Mouse (Mus musculus) heart, adult 8-10 months (tissue): Measurements from ENCODE around the gene Rsph10b. TPM values are rescaled to one million over a fixed set of nuclear protein-coding genes. Genes with fewer than 3 reads are reported as not detected.

Source experiments
- DNase-seq: peaks from one replicate; pipeline ENCODE4 v3.0.0; 2022; ENCODE audit warnings: low spot score
- total RNA-seq, 4 experiments: library from RNA; stranded (reverse); gene quantifications; 2 replicates each; pipeline ENCODE4 v1.2.4; 2022

The Rsph10b gene
- total RNA-seq, 4 experiments from 2014 or later: 0.13 to 0.37 (median 0.25) TPM

DNA sequence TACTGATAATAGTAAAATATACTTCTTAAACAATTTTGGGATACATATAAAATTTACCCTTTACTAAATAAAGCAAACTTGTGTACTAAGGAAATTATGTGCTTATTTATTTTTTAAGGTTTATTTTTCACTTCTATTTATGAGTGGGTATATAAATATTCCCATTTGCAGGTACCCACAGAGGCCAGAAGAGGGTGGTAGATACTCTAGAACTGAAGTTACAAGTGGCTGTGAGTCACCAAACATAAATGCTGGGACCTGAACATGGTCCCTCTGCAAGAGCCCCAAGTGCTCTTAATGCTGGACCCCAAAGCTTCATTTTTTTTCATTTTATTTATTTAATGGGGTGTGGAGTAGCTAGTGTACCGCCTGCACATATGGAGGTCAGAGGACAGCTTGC lies 1.0 kb downstream of the Rsph10b start:
- DNase-seq: no peak

DNA sequence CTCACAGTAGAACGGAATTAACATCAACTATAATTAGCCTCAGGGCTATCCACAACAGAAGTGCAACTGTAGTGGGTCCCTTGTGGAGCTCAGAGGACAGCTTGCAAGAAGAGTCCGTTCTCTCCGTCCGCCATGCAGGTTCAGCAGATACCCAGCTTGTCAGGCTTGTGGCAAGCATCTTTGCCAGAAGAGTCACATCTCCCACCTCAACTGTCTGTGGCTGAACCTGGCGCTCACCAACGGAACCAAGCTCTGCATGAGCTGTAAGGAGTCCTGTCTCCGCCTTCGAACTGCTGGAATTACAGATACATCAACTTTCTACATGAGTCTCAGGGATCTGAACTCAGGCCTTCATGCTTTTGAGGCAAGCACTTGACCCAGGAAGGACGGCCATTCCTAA lies 3.3 kb downstream of the Rsph10b start:
- no peak for DNase-seq

DNA sequence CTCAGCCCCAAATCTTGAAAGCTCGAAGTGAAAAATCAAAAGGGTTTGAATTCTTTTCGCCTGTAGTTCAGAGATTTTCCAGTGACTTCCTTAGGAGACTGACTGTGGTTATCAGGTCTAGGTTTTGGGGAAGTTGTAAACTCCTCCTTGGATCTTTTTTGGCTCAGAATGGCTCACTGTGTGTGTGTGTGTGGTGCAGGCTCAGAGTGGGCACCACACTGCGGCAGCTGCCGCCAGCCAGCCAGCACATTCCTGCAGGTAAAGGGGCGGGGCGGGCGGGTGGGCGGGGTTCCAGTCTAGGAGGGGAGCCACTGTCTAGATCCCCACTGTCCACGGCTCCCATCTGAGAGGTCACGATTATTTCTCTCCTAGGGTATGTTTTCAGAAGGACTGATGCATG lies 8.8 kb downstream of the Rsph10b start:
- no peak for DNase-seq

DNA sequence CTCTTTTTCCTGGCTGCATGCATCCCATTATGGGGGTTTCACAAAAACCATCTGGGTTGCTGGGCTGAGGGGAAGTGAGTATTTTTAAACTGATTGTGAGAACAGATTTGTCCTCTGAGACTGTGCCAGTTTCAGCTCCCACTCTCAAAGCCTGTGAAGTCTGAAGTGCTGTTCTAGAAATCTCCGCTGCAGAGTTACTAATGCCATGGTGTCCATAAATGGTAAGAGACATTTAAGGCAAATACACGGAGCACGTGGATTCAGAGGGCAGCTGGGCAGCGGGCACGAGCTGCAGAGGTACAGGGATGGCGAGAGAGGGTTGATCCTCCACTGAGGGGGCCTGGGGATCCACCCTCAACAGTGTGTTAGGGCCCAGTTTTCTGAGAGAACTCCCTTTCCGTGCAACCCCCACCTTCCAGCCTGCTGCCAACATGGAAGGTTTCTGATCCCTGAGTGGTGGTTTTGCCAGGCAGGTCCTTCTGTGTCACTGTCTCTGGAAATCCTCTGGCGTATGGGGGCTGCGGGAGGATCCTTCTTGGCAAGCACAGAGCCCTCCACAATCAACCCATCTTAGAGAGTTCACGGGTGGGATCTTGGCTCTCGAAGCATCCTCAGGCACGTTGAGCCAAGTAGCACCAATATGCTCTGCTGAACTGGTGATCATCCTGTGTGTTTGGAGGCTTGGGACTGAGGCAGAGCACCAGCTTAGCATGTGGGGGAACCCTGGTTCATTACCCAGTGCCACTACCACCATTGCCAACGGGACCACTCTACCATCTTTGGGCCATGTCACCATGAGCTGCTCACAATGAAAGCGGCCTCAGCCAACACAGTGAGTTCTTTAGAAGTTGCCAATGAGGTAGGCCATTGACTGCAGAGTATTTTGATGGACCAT lies 10.6 kb downstream of the Rsph10b start:
- DNase-seq: no peak

DNA sequence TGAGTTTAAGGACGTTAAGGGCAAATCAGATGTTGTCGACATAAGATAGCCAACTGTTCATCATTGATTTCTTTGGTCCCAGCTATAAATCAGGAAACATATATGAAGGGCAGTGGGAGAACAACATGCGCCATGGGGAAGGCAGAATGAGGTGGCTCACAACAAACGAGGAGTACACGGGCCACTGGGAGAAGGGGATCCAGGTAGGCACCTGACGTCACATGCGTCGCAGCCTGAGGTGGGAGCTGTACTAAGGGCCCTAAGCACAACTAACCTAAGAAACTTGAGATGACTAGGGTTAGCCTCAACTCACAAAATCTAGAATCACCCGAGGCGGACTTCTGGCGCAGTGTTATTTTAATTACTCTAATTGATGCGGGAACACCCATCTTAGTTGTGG lies 15.5 kb downstream of the Rsph10b start:
- DNase-seq: no peak

DNA sequence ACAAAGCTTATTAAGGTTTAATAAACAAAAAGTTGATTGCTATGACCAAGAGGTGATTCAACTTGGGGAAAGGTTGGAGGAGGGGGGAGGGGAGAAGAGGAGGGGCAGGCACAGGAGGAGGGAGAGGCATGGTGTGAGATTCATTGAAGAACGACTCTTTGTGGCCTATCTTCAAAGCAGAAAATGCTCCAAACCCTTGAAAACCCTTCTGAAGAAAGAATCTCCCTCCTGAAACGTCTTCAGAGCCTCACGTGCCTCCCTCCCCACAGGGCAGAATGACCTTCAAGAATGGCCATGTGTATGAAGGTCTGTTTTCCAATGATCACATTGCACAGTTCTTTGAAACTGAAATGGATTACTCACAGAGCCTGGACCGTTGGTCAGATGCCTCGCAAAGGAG lies 17.2 kb downstream of the Rsph10b start:
- DNase-seq: no peak

DNA sequence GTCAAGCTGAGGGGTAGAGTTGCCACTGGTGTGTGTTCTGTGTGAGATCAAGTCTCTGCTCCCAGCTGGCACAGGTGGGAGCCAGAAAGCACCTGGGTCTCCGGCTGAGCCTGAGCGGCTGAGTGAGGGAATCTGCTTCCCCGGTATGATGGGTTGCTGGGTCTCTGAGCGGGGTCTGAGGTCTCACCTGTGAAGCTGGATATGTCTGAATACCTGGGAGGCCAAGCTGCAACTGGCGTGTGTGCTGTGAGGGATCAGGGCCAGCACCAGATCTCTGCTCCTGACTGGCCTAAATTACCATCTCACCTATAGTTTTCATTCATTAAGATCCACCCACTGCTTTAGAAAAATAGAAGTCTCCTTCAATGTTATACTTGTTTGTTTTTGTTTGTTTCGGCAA lies 24.3 kb downstream of the Rsph10b start:
- no peak for DNase-seq

DNA sequence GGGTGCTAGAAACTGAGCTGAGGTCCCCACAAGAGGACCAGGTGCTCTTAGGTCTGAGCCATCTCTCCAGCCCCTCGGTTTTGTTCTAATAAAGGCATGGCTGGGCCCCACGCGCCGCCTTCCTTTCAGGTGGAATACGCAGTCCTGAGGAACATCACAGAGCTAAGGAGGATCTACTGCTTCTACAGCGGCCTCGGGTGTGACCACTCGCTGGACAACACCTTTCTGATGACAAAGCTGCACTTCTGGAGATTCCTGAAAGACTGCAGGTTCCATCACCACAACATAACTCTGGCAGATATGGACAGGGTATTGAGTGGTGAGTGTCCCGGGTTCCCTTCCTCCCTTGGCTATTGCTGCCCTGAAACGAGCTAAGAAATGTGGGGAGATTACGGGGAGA lies 26.7 kb downstream of the Rsph10b start:
- DNase-seq: no peak

DNA sequence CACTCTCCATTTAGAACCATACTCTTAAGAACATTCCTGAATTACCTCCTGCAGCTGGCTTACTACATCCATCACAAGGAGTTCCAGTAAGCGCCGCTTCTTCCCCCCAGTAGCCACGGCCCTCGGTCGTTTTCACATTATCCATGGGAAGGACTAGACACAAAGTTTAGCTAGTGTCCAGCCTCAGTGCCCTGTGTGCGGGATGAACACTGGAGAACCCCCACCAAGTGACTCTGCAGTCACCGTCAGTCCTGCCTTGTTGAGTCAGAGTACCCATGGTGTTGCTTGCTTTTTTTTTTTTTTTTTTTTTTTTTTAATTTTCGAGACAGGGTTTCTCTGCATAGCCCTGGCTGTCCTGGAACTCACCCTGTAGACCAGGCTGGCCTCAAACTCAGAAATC lies 28.3 kb downstream of the Rsph10b start:
- no peak for DNase-seq

DNA sequence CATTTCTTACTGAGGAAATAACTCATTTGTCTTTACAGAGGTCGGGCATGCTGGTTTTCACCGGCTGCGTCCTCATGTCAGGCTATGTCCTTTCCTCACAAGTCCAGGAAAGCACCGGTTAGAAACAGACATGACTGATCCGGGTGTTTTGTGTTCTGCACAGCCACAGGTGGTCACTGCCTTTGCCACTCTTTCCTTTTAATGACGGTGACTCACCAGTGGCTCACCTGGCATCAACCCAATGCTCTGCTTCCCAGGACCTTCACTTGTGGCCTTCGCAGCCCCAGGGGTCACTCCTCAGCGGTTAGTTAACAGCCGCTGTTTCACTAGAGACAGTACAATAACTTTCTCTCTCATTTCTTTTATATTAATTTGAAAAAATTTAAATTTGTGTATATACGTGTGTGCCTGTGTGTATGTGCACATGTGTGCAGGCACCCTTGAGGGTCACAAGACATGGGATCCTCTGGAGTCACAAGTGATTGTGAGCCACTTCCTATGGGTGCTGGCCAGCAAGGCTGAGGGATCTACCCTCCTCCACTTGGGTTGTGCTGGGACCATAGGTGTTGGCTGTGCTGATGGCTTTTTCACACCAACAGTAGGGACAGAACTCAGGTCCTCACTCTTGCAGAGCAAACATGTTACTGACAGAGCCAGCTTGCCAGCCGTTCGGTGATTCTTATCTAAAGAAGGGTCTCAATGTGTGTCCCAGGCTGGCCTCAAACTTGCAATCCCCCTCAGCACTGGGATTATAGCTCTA lies 32.9 kb downstream of the Rsph10b start:
- no peak for DNase-seq

DNA sequence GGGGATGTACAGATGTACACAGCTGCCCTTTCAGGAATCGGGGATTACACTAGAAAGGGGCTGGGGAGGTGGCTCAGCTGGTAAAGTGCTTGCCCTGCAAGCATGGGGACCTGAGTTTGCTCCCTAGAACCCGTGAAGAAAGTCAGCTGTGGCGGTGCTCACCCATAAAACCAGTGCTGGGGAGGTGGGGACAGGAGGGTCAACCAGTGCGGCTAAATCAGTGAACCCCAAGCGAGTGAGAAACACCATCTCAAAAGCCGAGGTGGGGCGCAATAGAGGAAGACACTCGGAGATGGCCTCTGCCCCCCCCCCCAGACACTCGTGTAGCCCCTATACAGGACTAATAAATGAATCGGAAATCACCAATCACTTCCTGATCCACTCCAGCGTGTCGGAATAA lies 33.8 kb downstream of the Rsph10b start:
- no peak for DNase-seq

DNA sequence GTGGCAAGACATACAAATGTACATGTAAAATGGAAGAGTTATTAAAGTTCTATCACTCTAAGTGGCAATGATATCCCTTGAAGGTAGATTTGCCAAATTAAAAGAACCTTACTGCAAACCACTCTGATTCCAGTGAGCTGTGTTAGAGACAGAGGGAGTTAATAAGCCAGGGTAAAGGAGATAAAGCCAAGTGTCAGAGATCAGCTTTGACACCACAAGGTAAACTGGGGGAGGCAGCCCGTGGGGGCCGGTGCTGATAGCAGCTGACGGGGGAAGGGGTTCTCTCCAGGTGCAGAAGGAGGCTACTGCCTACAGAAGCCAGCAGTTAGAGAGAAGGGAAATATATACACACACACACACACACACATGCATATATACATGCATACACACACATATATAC lies 39.8 kb downstream of the Rsph10b start:
- no peak for DNase-seq

DNA sequence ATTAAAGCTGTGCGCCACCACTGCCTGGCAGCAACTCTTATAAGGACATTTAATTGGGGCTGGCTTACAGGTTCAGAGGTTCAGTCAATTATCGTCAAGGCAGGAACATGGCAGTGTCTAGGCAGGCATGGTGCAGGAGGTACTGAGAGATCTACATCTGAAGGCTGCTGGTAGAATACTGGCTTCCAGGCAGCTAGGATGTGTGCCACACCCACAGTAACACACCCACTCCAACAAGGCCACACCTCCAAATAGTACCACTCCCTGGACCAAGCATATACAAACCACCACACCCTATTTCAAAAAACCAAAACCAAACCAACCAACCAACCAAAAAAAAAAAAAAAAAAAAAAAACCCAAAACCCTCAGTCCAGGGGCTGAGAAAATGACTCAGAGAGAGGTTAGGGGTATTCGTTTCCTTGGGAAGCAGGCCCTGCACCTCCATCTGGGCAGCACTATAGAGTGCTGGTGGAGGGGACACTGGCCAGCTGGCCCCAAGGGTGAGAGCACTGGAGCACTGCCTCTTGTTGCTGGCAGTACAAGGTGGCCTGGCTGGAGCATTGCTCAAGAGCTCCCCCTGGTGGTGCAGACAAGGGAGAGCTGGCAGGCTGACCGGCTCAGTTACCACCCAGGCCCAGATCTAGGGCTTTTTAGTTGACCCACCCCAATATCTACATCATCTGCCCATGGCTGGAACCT lies 42.2 kb downstream of the Rsph10b start:
- peak; percentile 60 for DNase-seq

DNA sequence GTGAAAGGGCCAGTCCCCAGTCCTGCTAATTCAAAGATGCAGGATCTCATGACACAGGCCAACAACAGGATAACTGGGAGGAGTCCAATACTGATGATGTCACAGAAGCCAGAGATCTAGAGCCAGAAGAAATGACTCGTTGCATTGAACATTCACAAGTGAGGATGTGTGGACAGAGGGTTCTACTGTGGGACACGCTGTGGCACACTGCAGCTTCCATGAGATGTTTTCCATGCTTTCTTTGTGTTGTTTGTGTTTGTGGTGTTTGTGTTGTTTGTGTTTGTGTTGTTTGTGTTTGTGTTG lies 42.7 kb downstream of the Rsph10b start:
- DNase-seq: no peak

DNA sequence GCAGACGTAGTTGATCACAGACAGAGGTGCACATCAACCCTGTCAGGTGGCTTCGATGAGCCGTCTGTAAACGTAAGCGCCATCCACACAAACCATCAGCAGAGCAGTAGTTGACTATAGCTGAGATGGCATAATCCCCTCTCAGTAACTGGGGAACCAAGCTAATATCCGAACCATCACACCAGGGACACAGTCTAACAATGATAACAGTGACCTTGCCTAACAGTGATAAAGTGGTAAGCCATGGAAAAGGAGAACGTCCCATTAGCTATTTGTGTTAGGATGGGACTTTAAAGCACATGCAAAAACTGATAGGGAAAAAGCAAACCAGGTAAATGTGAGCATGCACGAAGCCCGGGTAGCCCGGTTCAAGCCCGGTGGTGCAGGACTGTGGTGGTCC lies 43.4 kb downstream of the Rsph10b start:
- DNase-seq: no peak

DNA sequence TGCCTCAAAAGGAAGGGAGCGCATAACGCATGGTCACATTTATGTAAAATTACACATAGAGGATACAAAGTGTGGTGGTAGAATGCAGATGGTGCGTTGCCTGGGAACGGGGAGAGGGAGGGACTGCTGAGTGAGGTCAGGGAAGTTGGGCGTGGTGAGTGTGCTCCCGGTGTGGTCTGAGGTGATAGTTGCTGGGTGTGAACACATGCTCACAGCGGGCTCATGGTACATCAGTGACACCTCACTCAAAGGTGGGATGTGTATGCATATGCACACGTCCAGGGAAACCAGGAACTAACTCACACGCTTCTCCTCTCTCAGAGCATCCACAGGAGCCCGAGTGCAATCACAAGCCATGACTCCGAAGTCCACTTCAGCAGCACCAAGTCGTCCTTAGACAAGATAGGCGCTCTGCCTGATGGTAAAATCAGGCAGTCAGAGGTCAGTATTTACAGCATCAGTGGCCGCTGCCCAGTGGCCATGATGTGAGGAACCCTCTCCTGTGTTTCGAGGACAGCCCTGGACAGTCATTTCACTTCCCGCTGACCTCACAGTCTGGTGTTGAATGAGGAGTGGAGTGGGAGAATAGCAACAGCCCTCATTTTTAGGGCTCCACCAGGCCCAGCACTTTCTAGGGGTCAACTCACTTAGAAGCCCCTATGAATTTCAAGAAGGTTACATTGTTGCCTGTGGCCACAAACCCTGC lies 44.0 kb downstream of the Rsph10b start:
- no peak for DNase-seq

DNA sequence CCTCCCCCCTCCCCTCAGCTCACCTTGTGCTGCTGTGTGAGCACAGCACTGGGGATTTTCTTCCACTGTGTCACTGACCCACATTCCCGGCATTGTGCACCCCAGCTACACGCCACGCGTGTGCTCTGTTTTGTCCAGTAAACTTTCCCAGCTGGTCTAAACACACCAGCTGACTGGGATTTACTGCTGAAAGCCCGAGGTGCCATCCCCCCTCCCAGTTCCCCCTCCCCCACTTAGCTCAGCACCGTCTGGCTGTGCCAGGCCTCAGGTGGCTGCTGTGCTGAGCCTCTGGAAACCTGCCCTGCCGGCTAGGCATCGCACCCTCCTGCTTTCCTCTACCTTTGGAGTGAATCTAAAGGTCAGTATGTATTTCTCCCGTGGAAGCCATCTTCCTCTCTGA lies 48.0 kb downstream of the Rsph10b start:
- no peak for DNase-seq

DNA sequence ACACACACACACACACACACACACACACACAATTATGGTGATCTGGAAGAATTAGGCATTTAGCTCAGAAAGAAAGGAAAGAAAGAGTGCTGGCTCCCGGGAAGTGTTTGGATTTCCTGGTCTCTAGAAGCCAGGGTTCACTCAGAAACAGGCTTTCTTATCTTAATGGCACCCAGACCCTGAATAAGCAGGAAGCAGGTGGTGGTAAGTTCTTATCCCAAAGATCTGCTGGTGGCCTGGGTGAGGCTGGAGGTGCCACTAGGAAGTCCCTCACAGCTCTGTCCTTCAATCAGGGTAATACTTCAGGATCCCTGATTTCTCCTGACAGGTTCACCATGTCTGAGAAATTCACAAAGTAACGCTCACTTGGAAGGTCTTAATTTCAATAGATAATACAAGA lies 49.5 kb downstream of the Rsph10b start:
- DNase-seq: no peak

DNA sequence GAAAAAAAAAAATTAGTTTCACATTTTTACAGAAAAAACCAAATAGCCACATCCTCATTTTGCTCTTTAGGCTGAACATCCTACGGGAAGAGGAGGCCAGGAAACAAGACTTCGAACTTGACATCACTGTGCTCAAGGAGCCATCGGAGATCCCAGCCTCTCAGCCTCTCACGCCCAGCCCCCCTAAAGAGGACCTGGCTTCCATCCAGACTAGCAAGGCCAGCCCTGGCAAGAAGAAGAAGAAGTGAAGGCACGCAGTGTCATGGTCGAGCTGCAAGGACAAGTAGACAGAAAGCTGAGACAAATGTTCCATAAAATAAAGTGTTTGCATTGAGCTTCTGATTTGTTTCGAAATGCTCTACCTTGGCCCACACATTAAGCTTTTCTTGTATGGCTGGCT lies 52.5 kb downstream of the Rsph10b start:
- no peak for DNase-seq

DNA sequence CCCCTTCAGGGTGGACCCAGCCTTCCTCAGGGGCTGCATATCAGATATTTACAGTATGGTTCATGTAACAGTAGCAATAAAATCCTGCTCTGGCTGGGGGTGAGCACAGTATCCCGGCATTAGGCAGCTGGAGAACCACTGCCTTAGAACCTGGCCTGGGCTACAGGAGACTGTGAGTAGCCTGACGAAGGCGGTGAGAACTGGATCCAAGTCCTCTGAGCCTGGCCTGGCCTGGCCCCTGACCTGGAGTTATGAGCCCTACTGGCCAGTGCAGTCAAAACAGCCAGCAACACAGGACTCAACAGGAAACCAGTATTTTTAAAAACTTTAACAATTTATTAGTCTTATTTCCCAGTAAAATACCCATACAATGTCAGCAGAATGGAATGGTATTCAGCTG lies 54.8 kb downstream of the Rsph10b start:
- DNase-seq: no peak

DNA sequence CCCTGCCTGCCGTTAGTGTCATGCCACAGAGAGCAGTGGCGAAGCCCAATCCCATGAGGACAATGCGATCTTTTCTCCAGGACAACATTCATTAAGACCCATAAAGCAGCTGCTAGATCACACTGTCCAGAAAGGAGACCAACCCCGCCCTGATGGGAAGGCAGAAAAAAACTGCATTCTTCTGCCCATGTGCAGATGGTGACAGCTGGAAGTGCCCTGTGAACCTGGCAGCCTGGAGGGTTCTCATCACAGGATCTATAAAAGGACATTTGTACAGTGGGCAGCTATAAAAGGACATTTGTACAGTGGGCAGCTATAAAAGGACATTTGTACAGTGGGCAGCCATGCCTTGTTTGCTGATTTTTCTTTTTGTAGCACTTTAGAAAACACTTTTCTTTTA lies 56.2 kb downstream of the Rsph10b start:
- no peak for DNase-seq

DNA sequence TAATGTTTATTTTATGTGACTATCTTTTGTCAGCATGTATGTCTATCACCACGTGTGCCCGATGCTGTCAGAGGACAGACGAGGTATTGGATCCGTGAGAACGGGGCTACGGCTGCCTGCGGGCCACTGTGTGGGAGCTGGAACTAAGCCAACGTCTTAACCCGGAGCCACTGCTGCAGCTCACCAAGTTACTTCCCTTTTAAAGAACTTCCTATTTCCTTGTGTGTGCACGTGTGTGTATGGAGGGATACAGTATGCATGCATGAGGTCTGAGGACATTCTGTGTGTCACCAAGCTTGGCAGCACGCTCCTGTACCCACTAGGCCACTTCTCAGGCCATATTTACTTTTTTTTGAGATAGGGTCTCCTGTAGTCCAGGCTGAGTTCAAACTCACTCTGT lies 57.3 kb downstream of the Rsph10b start:
- DNase-seq: no peak
